Mouse (Mus musculus): ENCODE measurements around the gene Hoxd12.

GRCm38 (mm10) chr2:74726973-74727639 lies 52.3 kb downstream of the Hoxd12 start:
- TF ChIP-seq POLR2A (IDR thresholded peaks at IDR 0.05; ENCODE audit: low read depth, low read length) (no peak), CTCF (IDR thresholded peaks at IDR 0.05; ENCODE audit: extremely low read depth, insufficient read length, insufficient replicate concordance, low read depth, low read length) (no peak)
